Mouse (Mus musculus): ENCODE data around the gene Trim56.

GRCm38 (mm10) chr5:137121280-137121679, 5.3 kb upstream of the Trim56 start:
- TF ChIP-seq CTCF (IDR thresholded peaks at IDR 0.05; ENCODE audit: insufficient read depth, low read depth, low read length), result no peak
- no peak for TF ChIP-seq POLR2A (IDR thresholded peaks at IDR 0.05; ENCODE audit: insufficient read depth, low read depth, low read length)

Measured in olfactory bulb, adult 2 months (tissue).